Mouse (Mus musculus): ENCODE data around the gene Kdm1a. TPM values are rescaled to one million over a fixed set of nuclear protein-coding genes. Genes with fewer than 3 reads are reported as not detected.

Gene Kdm1a
- polyA plus RNA-seq (2021; fragmentation: Nextera tagmentation) = 8.3 and 12.0 TPM in 2 replicates
- long read RNA-seq, experiment 1, partial matches to known transcripts = 28 of 31 reads
- long read RNA-seq, experiment 1, other reads (novel, unspliced or antisense) = 2 of 31 reads
- long read RNA-seq, experiment 2, partial matches to known transcripts = 13 of 19 reads
- long read RNA-seq, experiment 2, other reads (novel, unspliced or antisense) = 2 of 19 reads

DNA sequence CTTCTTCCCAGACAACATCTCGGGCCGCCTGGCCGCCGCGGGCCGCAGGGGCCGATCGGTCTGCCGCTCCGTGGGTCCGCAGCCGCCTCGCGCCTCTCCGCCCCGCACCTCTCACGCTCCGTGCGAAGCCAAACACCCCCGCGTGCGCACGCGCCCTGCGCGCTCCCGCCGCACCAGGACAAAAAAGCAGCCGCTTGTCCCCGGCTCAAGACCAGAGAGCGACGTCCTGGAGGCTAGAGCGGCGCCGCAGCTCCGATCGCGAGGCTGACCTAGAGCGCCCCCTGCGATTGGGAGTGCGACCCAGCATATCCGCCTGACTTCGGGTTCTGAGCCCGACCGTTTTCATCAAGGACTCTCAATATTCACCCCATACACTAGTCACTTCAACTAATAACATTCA, at the start of gene Kdm1a:
TSS of gene Kdm1a (minus strand) at position 156 of the 400 bp plus-strand sequence.

DNA sequence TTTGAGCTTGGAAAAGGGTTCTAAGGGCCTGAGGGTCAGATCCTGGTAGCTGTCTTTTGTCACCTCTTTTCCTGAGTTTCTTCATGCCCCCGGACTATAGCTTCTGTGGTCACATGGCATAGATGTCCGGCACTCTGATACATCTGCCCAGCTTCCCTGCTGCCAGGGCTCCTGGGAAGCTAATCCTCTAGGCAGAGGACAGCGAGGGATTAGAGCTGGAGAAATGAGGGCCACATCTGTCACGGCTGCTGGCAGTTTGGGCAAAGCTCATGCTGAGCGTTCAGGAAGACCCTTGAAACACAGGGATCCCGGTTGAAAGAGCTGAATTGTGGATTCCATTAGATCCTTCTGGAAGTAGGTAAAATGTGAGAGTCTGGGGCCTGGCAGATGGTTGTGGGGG, 19.9 kb upstream of the Kdm1a start, which contains the start of gene Lactbl1:
TSS of gene Lactbl1 (plus strand) at position 234 of the 400 bp plus-strand sequence.

DNA sequence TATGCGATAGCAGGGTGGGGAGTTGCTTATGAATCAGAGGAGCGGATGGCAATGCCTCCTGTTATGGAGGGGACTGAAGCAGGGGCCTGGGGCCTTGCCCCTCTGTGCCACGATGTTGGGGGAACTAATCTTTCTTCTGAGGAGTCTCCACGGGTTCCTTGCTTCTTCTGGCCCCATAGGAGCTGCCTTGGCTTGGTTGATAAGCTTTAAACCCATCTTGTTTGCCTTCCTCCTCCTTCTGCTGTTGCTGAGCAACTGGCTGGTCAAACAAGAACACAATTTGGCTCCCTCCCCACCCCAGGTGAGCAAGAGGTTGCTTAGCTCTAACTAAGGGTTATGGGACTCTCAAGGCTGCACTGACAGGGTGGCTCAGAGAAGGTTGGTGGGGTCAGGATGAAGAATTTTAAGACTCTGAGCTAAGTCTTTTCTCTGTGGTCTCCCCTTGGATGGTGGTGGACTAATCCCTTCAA, 7.9 kb upstream of the Kdm1a start, which contains the start of gene Tex46:
TSS of gene Tex46 (plus strand) at position 51 of the 470 bp plus-strand sequence.

Other genes with a start within 250 kb of the Kdm1a start
- gene Htr1d, start 179.2 kb downstream of the Kdm1a start, polyA plus RNA-seq (2021; fragmentation: Nextera tagmentation) = 1.1 and 1.5 TPM in 2 replicates
- 0.29 TPM in 1 of 2 replicates, not detected in the other for gene 6030445D17Rik, start 140.5 kb downstream of the Kdm1a start, polyA plus RNA-seq (2021; fragmentation: Nextera tagmentation)
- 65.6 and 75.4 TPM in 2 replicates for gene Luzp1, start 133.0 kb downstream of the Kdm1a start, polyA plus RNA-seq (2021; fragmentation: Nextera tagmentation)
- gene Tex46, start 7.7 kb upstream of the Kdm1a start, polyA plus RNA-seq (2021; fragmentation: Nextera tagmentation) = not detected in 2 replicates
- not detected in 2 replicates for gene Lactbl1, start 19.9 kb upstream of the Kdm1a start, polyA plus RNA-seq (2021; fragmentation: Nextera tagmentation)
- gene Ephb2, start 233.3 kb upstream of the Kdm1a start, polyA plus RNA-seq (2021; fragmentation: Nextera tagmentation) = 0.70 and 1.6 TPM in 2 replicates

Data from left cerebral cortex, adult 6 months (tissue).